Mouse (Mus musculus) MEL (cell line): Measurements from ENCODE around the gene Smyd3. TPM values are rescaled to one million over a fixed set of nuclear protein-coding genes. Genes with fewer than 3 reads are reported as not detected.

ENCODE experiments used
- DNase-seq: peaks from one replicate; pipeline ENCODE4 v3.0.0; 2011; ENCODE audit warnings: low read depth, low spot score
- H3K27ac ChIP-seq: 2 replicates; pipeline ENCODE4 v1.5.1; 2012; ENCODE audit warnings: low read depth, mild to moderate bottlenecking, control low read depth, low read length, moderate library complexity; ENCODE audit not compliant: control insufficient read depth
- H3K27me3 ChIP-seq, 2 experiments: fragments of 150-350 bp in 1 of 2; sonication (generic) in 1 of 2; 2 replicates each; pipeline ENCODE4 v1.6.1; 2012; ENCODE audit warnings: low read length in 2 of 2, mild to moderate bottlenecking in 2 of 2, improper control_type of control experiment in 1 of 2, moderate library complexity in 1 of 2; ENCODE audit not compliant: insufficient read depth in 2 of 2, control insufficient read depth in 1 of 2
- H3K36me3 ChIP-seq, 2 experiments: 2 replicates each; pipeline ENCODE4 v1.6.1; 2012 to 2014; ENCODE audit warnings: low read length in 2 of 2, improper control_type of control experiment in 1 of 2, inconsistent platforms in 1 of 2, mild to moderate bottlenecking in 1 of 2; ENCODE audit not compliant: insufficient read depth in 2 of 2, control insufficient read depth in 1 of 2
- H3K4me1 ChIP-seq, 2 experiments: fragments of 150-350 bp in 1 of 2; sonication (generic) in 1 of 2; 2 replicates each; pipeline ENCODE4 v1.6.1; 2012; ENCODE audit warnings: low read length in 2 of 2, improper control_type of control experiment in 1 of 2, mild to moderate bottlenecking in 1 of 2; ENCODE audit not compliant: insufficient read depth in 2 of 2, control insufficient read depth in 1 of 2
- H3K4me3 ChIP-seq, 2 experiments: fragments of 150-350 bp in 1 of 2; sonication (generic) in 1 of 2; 2 replicates each; pipeline ENCODE4 v1.5.1; 2012; ENCODE audit warnings: low read depth in 2 of 2, low read length in 2 of 2, mild to moderate bottlenecking in 2 of 2, moderate library complexity in 2 of 2, control low read depth in 1 of 2, improper control_type of control experiment in 1 of 2; ENCODE audit not compliant: control insufficient read depth in 1 of 2, insufficient read depth in 1 of 2
- H3K79me2 ChIP-seq: 2 replicates; pipeline ENCODE4 v1.6.1; 2012; ENCODE audit warnings: mild to moderate bottlenecking, low read length, moderate library complexity; ENCODE audit not compliant: control insufficient read depth, poor library complexity, insufficient read depth
- H3K9ac ChIP-seq: 2 replicates; pipeline ENCODE4 v1.6.1; 2012; ENCODE audit warnings: low read depth, mild to moderate bottlenecking, control low read depth, low read length, moderate library complexity; ENCODE audit not compliant: control insufficient read depth, poor library complexity, severe bottlenecking
- H3K9me3 ChIP-seq: fragments of 150-350 bp; sonication (generic); replicated peaks from 2 replicates; pipeline ENCODE4 v1.6.1; 2012; ENCODE audit warnings: mild to moderate bottlenecking, low read length, improper control_type of control experiment, moderate library complexity; ENCODE audit not compliant: insufficient read depth
- CHD1 ChIP-seq: IDR thresholded peaks from 2 replicates; pipeline ENCODE4 v1.6.1; 2012; ENCODE audit warnings: low read depth, mild to moderate bottlenecking, inconsistent platforms, low read length, improper control_type of control experiment
- CHD2 ChIP-seq: IDR thresholded peaks from 2 replicates; pipeline ENCODE4 v1.6.1; 2011; ENCODE audit warnings: low read length, improper control_type of control experiment
- CTCF ChIP-seq, 3 experiments: IDR thresholded peaks in 2 of 3; conservative IDR thresholded peaks in 1 of 3; 2 replicates each; pipeline ENCODE4 v1.5.1; 2011 to 2012; ENCODE audit warnings: low read length in 3 of 3, low read depth in 2 of 3, mild to moderate bottlenecking in 2 of 3, improper control_type of control experiment in 1 of 3, inconsistent platforms in 1 of 3, mixed read lengths in 1 of 3, moderate library complexity in 1 of 3; ENCODE audit not compliant: control insufficient read depth in 1 of 3, insufficient read depth in 1 of 3, poor library complexity in 1 of 3, severe bottlenecking in 1 of 3
- E2F4 ChIP-seq: IDR thresholded peaks from 2 replicates; pipeline ENCODE4 v1.6.1; 2011; ENCODE audit warnings: low read depth, low read length, improper control_type of control experiment, borderline replicate concordance
- EP300 ChIP-seq, 2 experiments: IDR thresholded peaks; 2 replicates each; pipeline ENCODE4 v1.6.1; 2011; ENCODE audit warnings: improper control_type of control experiment in 2 of 2, low read length in 2 of 2, low read depth in 1 of 2, mild to moderate bottlenecking in 1 of 2
- GATA1 ChIP-seq: IDR thresholded peaks from 2 replicates; pipeline ENCODE4 v1.6.1; 2011; ENCODE audit warnings: low read depth, low read length, improper control_type of control experiment
- HCFC1 ChIP-seq: IDR thresholded peaks from 2 replicates; pipeline ENCODE4 v1.6.1; 2012; ENCODE audit warnings: low read depth, mild to moderate bottlenecking, inconsistent platforms, low read length, improper control_type of control experiment, moderate library complexity
- MAFK ChIP-seq: IDR thresholded peaks from 2 replicates; pipeline ENCODE4 v1.6.1; 2011; ENCODE audit warnings: low read depth, mild to moderate bottlenecking, low read length, improper control_type of control experiment, borderline replicate concordance
- MAX ChIP-seq: IDR thresholded peaks from 2 replicates; pipeline ENCODE4 v1.6.1; 2011; ENCODE audit warnings: low read length, improper control_type of control experiment
- MAZ ChIP-seq: IDR thresholded peaks from 2 replicates; pipeline ENCODE4 v1.6.1; 2012; ENCODE audit warnings: low read depth, mild to moderate bottlenecking, inconsistent platforms, low read length, improper control_type of control experiment
- MXI1 ChIP-seq: IDR thresholded peaks from 2 replicates; pipeline ENCODE4 v1.6.1; 2011; ENCODE audit warnings: mild to moderate bottlenecking, low read depth, low read length, improper control_type of control experiment
- MYB ChIP-seq: IDR thresholded peaks from 2 replicates; pipeline ENCODE4 v1.6.1; 2011; ENCODE audit warnings: mild to moderate bottlenecking, low read depth, low read length, improper control_type of control experiment
- MYC ChIP-seq: IDR thresholded peaks from 2 replicates; pipeline ENCODE4 v1.6.1; 2011; ENCODE audit warnings: low read depth, mild to moderate bottlenecking, low read length, improper control_type of control experiment, moderate library complexity
- NELFE ChIP-seq: IDR thresholded peaks from 2 replicates; pipeline ENCODE4 v1.6.1; 2011; ENCODE audit warnings: low read depth, low read length, improper control_type of control experiment
- POLR2AphosphoS5 ChIP-seq: IDR thresholded peaks from 2 replicates; pipeline ENCODE4 v1.6.1; 2012; ENCODE audit warnings: low read depth, borderline replicate concordance, mild to moderate bottlenecking, inconsistent platforms, low read length, moderate library complexity, mixed read lengths
- RAD21 ChIP-seq: IDR thresholded peaks from 2 replicates; pipeline ENCODE4 v1.6.1; 2011; ENCODE audit warnings: mild to moderate bottlenecking, low read depth, low read length, improper control_type of control experiment
- RCOR1 ChIP-seq: IDR thresholded peaks from 2 replicates; pipeline ENCODE4 v1.6.1; 2012; ENCODE audit warnings: low read depth, mild to moderate bottlenecking, inconsistent platforms, low read length, improper control_type of control experiment
- TAL1 ChIP-seq: IDR thresholded peaks from 2 replicates; pipeline ENCODE4 v1.6.1; 2012; ENCODE audit warnings: mild to moderate bottlenecking, inconsistent platforms, low read length, moderate library complexity, mixed read lengths
- TBP ChIP-seq: IDR thresholded peaks from 2 replicates; pipeline ENCODE4 v1.8.0; 2011; ENCODE audit warnings: low read depth, low read length, improper control_type of control experiment
- UBTF ChIP-seq: IDR thresholded peaks from 2 replicates; pipeline ENCODE4 v1.6.1; 2012; ENCODE audit warnings: low read depth, mild to moderate bottlenecking, inconsistent platforms, low read length, improper control_type of control experiment, moderate library complexity, borderline replicate concordance; ENCODE audit not compliant: insufficient read depth
- USF2 ChIP-seq, 2 experiments: IDR thresholded peaks; 2 replicates each; pipeline ENCODE4 v1.6.1; 2011 to 2012; ENCODE audit warnings: improper control_type of control experiment in 2 of 2, low read length in 2 of 2, borderline replicate concordance in 1 of 2, inconsistent platforms in 1 of 2, low read depth in 1 of 2, mild to moderate bottlenecking in 1 of 2; ENCODE audit not compliant: insufficient read depth in 1 of 2
- ZKSCAN1 ChIP-seq: IDR thresholded peaks from 2 replicates; pipeline ENCODE4 v1.6.1; 2012; ENCODE audit warnings: low read depth, mild to moderate bottlenecking, inconsistent platforms, low read length, improper control_type of control experiment, moderate library complexity
- ZMIZ1 ChIP-seq: IDR thresholded peaks from 2 replicates; pipeline ENCODE4 v1.6.1; 2012; ENCODE audit warnings: low read depth, mild to moderate bottlenecking, inconsistent platforms, low read length, improper control_type of control experiment, moderate library complexity
- ZNF384 ChIP-seq: IDR thresholded peaks from 2 replicates; pipeline ENCODE4 v1.6.1; 2012; ENCODE audit warnings: low read depth, mild to moderate bottlenecking, inconsistent platforms, low read length, improper control_type of control experiment
- polyA plus RNA-seq, 2 experiments: library from polyadenylated mRNA; stranded (reverse) in 1 of 2; unstranded in 1 of 2; fragments of >175 nt in 1 of 2; fragments of >200 nt in 1 of 2; gene quantifications; 2 replicates each; pipeline versions ENCODE4 v1.2.1 to v1.2.4; 2012; ENCODE audit warnings: low replicate concordance in 2 of 2, low read depth in 1 of 2; ENCODE audit not compliant: insufficient read length in 2 of 2, insufficient read depth in 1 of 2, missing spikeins in 1 of 2
- total RNA-seq: library from RNA; depleted of rRNA; stranded (reverse); fragments of 300-350 nt; gene quantifications from 2 replicates; pipeline ENCODE4 v1.2.3, GENCODE M21; 2012

The Smyd3 gene
- total and polyA plus RNA-seq, 3 experiments = 13.3 to 18.2 TPM; not detected in 1

DNA sequence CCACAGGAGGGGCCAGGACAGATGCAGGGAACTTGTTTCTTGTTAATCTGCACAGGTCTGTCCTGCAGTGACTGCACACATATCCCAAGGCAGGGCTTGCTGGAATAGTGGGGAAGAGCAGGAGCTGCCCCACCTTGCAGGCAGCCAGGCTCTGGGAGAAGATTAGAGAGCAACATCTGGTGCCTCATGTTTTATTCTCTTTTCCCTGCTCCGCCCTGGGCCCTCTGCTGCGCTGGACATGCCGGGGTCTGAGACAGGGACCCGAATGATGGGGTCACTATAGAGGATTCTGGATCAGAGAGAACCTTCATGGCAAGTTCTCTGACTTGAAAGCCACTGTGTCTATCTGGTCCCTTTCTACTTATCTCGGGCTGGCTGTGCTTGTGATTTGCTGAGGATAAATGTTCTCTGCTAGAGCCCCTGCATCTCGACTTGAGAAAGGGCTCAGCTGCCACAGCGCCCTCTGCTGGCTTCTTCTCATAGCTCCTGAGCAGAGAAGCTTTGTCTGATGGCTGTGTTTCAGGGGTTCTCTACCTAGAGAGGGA is 557.8 kb downstream of the Smyd3 start (continued):
- TF ChIP-seq MAZ (no peak), RCOR1 (no peak), ZMIZ1 (no peak), MXI1 (no peak), EP300 (IDR thresholded peaks at IDR 0.05; ENCODE audit: low read depth in 1 of 2, low read length in 2 of 2) (no peak), NELFE (no peak), CHD1 (no peak), HCFC1 (no peak)
- TF ChIP-seq, all 39 proteins: peak for 5

DNA sequence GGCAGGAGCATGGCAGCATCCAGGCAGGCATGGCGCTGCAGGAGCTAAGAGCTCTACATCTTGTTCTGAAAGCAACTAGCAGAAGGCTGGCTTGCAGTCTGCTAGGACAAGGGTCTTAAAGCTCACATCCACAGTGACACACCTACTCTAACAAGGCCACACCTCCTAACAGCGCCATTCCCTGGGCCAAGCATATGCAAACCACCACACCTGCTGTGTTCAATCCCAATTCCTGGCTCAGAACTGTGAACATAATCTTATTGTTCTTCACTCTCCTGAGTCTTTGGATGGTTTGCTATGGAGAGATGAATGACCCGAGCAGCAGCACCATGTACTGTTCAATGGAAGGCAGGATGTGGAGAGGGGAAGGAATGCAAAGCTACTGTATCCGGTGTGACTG is 559.2 kb downstream of the Smyd3 start:
- H3K4me1 ChIP-seq = no peaks in the 10 kb centered on the region
- no peaks in the 10 kb centered on the region for H3K27me3 ChIP-seq
- H3K9ac ChIP-seq = no peak overlapping the region
- no peak overlapping the region for H3K4me3 ChIP-seq
- H3K27ac ChIP-seq = no peak overlapping the region
- no peaks in the 10 kb centered on the region for H3K79me2 ChIP-seq
- TF ChIP-seq MXI1 = no peak
- no peak for TF ChIP-seq RAD21
- no peak for TF ChIP-seq MAX
- no peak for TF ChIP-seq MYB
- TF ChIP-seq MAFK = no peak
- no peak for TF ChIP-seq GATA1
- TF ChIP-seq ZNF384 = no peak
- H3K9me3 ChIP-seq = no peaks in the 10 kb centered on the region
- no peaks in the 10 kb centered on the region for H3K36me3 ChIP-seq
- DNase-seq = no peak

DNA sequence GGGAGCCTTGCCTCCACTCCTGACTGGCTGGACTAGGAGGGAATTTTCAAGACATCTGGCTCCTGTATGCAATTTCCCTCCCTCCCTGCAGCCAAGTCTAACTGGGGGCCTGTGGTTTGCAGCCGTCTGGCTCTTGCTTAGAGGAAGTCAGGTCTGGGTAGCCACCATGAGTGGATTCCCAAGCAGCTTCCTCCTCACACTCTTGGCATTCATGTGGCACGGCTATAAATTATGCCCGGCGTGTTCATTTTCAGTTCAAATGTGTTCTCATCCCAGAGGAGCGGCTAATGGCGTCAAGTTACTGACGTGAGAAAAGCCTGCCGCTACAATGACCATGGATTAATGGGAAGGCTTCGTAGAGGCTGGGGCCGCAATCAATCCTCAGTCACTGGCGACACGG is 564.9 kb downstream of the Smyd3 start:
- no peak for DNase-seq
- no peak overlapping the region for H3K4me3 ChIP-seq
- H3K27ac ChIP-seq = no peak overlapping the region
- no peaks in the 10 kb centered on the region for H3K36me3 ChIP-seq
- no peak for TF ChIP-seq MYC
- TF ChIP-seq UBTF = no peak
- TF ChIP-seq E2F4 = no peak
- TF ChIP-seq USF2 (IDR thresholded peaks at IDR 0.05; ENCODE audit: borderline replicate concordance in 1 of 2, insufficient read depth in 1 of 2, low read depth in 1 of 2, low read length in 2 of 2) = no peak
- no peak for TF ChIP-seq ZKSCAN1
- TF ChIP-seq HCFC1 = no peak
- no peak for TF ChIP-seq MXI1
- no peak for TF ChIP-seq RAD21
- no peak for TF ChIP-seq CTCF (IDR thresholded peaks at IDR 0.05 in 2 of 3, conservative IDR thresholded peaks at IDR 0.05 in 1 of 3; ENCODE audit: control insufficient read depth in 1 of 3, insufficient read depth in 1 of 3, low read depth in 2 of 3, low read length in 3 of 3, poor library complexity in 1 of 3, severe bottlenecking in 1 of 3)
- TF ChIP-seq EP300 (IDR thresholded peaks at IDR 0.05; ENCODE audit: low read depth in 1 of 2, low read length in 2 of 2) = no peak
- TF ChIP-seq TBP = no peak
- no peak for TF ChIP-seq TAL1
- TF ChIP-seq POLR2AphosphoS5 = no peak
- TF ChIP-seq CHD2 = no peak
- no peak for TF ChIP-seq MAZ
- no peaks in the 10 kb centered on the region for H3K79me2 ChIP-seq
- H3K27me3 ChIP-seq = no peaks in the 10 kb centered on the region
- no peaks in the 10 kb centered on the region for H3K4me1 ChIP-seq
- H3K9ac ChIP-seq = no peak overlapping the region
- no peaks in the 10 kb centered on the region; the same call in 1 of the 2 replicates for H3K9me3 ChIP-seq
